Mouse (Mus musculus): ENCODE measurements at regions not wholly inside any gene's neighbourhood (a gene's known extent, or its start where the extent isn't known, plus 50 kb on each side); places are given as distances from the start of the nearest gene placed in this dataset.

- no peak for DNase-seq
Measured at GRCm38 (mm10) chr14:86441895-86442679, 698.9 kb downstream of the Diaph3 start.

DNA sequence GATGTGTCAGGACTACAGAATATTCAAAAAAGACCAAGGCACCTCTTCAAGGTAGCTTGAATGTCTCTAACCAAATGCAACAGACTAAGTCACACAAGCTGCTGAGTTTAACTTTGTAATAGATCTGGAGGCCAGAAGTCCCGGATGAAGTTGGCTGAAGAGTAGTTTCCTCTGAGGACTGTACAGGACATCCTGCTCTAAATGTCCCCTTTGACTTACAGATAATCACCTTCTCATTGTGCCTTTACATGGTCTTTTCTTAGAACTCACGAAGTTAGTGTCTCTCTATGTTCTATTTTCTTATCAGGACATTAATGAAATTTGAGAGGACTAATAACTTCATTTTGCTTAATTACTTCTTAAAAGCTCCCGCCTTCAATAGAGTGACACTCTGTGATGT, 703.7 kb downstream of the Diaph3 start:
- no peak for DNase-seq

DNA sequence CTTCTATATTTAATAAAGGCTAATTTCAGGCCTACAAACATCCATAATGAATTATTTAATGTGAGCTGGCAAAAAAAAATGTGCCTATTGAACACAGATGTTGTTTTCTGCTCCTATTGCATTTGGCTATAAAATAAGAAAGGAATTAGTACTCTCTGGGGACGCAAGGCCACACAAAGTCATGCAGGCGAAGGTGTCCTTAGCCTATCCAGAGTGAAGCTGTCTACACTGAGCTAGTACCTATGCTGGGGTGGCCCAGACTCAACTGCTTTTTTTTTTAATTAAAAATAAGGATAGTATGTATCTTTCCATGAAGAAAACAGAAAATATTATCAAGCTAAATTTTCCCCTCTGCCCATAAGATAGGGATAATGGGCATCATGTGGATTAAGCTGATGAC, 705.7 kb downstream of the Diaph3 start:
- DNase-seq = no peak

- no peak for DNase-seq
Measured at GRCm38 (mm10) chr14:86431215-86431816, 709.7 kb downstream of the Diaph3 start.

- no peak for DNase-seq
Measured at GRCm38 (mm10) chr14:86421881-86422280, 719.2 kb downstream of the Diaph3 start.

DNA sequence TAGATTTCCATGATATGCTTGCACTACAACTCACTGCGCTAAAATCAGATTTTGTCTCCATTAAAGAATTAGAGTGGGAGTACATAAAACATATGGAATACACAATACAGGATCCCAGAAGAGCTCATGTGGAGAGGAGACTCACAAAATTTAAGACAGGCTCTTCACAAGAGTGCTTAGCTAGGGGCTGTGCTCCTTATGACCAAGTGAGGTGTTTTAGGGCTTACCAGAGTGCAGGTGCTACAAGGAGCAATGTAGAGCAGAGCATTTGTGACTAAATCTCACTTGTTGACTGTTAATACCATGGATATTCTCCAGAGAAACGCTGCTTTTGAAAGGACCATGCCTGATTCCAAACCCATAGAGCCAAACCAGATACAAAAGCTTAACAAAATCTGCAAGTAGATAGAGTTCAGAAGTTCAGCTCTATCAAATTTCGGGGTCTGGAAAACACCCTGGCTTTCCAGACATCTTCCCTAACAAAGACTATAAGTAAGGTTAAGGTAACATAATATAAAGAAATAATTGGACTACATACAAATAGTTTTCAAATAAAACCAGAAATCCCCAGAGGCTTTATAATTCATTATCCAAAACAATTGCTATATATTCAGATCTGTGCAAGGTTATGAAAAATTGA, 721.0 kb downstream of the Diaph3 start:
- no peak for DNase-seq

DNA sequence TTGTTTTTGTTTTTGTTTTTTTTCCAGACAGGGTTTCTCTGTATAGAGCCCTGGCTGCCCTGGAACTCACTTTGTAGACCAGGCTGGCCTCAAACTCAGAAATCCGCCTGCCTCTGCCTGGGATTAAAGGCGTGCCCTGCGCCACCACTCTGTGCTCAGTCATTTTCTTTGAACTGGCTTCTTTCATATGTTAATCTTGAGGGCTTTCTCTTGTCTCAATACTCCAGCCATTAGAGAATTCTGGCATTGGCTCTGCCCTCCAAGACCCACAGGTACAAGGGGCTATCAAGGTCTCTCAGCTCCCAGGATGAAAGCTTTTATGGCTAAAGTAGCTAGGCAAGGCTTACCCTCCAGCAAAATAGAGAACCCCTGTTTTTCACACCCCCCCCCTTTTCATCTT, 744.2 kb downstream of the Diaph3 start:
- no peak for DNase-seq

DNA sequence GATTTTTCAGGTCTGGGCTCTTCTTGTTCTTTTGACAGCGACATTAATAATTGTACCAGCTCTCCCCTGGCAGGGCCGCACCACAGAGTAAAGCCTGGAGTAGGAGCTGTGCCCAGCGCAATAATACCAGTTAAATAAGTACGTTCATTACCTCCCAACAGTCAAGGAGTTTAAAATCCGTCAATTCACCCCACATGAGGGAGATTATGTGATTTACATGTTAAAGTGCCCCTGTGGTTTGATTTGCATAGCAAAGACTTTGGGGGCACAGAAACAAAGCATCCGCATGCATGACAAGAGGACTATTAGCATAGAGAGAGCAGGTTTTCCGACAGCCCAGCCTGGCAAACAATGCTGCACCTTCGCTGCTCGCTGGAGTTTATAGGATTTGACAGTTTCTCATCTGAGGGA, 745.1 kb downstream of the Diaph3 start:
- no peak for DNase-seq

GRCm38 (mm10) chr14:86395531-86395930, 745.5 kb downstream of the Diaph3 start:
- no peak for DNase-seq

GRCm38 (mm10) chr14:86395068-86395467, 746.0 kb downstream of the Diaph3 start:
- no peak for DNase-seq

GRCm38 (mm10) chr14:86385136-86385535, 755.9 kb downstream of the Diaph3 start:
- no peak for DNase-seq

GRCm38 (mm10) chr14:86365032-86365431, 776.0 kb downstream of the Diaph3 start:
- DNase-seq = no peak

DNA sequence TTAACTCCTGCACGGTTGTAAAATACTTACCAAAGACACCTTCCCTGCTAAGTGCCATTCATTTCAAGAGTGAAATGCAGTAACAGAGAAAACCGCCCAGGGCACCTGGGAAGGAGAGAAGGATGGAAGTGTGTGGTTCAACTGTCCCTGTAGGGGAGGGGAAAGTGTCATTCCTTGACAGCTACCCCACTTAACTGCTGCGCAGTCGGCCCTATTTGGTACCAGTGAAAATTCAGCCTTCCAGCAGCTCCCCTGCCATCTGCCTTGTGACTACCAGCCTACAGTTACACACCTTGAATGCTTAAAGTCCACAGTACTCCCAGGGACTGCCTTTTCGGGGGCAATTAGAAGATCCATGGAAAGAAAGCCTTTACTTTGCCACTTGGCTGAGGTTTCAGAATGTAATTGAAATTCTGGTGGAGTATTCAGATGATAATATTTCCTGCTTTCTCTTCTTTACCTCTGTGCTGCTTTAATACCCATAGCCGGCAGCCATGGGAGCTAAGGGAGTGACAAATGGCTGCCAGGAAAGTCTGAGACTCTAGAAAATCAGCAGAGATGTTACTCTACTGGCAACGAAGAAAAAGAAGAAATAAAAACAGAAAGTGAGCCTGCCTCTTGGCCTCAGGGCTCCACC, 780.5 kb downstream of the Diaph3 start:
- DNase-seq = no peak

GRCm38 (mm10) chr14:86358584-86358983, 782.5 kb downstream of the Diaph3 start:
- no peak for DNase-seq

DNA sequence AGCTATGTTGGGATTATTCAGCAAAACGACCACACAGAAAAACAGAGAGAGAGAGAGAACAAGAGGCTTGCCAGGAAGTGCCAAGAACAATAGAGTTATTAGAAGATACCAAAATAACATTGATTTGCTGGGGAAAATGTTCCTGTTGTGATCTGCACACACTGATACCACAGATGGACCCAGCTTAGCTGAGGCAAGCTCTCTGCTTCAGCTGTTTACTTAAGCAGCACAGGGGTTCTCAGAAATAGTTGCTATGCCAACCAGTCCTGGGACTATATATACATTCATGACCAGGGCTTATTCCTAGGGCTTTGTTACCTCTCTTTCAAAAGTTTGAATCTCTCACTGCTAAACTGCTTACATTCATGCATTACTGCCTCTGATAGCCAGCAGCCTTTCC, 790.5 kb downstream of the Diaph3 start:
- no peak for DNase-seq

DNA sequence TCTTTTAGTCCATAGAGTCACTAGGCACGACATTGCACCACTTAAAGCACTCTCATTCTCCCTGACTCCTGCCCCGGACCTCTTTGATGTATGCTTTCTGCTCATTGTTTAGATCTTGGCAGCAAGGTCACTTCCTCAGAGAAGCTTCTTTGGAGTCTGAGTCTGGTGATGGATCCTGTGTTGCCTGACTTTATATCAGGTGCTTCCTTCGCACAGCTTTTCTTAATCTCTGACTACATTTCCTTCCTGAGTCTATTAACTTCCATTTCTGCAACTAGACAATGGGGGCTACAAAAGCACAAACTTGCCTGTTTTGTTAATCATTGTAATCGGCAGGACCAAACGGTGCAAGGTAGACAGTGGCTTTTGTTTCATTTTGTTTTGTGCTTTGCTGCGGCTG, 802.0 kb downstream of the Diaph3 start:
- no peak for DNase-seq

GRCm38 (mm10) chr14:86337052-86337451, 804.0 kb downstream of the Diaph3 start:
- no peak for DNase-seq

GRCm38 (mm10) chr14:86335284-86335683, 805.8 kb downstream of the Diaph3 start:
- no peak for DNase-seq

DNA sequence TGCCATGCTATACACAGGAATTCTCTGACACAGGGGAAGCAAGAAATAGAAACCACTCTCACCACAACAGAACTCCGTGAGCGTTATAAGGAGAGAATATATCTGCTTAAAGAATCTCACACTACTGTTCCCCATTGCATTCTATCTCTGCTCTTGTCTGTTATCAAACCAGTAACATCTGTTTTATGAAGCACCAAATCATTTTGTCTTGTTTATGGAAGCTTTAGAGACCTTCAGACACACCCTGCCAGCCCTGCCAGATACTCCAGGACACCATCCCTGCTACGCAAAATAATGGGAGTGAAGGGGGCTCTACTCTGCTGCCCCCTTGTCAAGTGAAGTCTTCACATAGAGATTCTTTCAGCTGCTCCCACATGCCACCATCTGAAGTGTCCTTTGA, 811.9 kb downstream of the Diaph3 start:
- DNase-seq = no peak

- peak; percentile 13 for DNase-seq
Measured at GRCm38 (mm10) chr14:86327646-86328045, 813.4 kb downstream of the Diaph3 start.

DNA sequence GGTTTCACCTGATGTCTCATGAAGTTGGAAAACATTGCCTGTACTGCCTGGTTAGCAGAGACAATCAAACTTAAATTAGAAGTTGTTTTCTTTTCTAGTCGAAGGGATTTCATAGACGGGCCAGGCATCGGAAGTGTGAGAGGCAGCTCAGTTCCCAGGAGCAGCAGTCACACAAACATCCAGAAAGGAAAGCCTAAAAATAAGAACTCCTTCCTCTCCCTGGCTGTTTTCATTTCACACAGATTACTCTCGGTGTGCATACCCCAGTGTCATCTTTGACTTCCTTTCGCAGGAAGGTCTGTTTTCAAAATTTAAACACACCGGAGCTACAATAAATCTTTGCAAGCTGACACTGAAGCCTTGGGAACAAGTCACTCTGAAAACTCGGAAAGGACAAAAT, 818.7 kb downstream of the Diaph3 start:
- DNase-seq = no peak

DNA sequence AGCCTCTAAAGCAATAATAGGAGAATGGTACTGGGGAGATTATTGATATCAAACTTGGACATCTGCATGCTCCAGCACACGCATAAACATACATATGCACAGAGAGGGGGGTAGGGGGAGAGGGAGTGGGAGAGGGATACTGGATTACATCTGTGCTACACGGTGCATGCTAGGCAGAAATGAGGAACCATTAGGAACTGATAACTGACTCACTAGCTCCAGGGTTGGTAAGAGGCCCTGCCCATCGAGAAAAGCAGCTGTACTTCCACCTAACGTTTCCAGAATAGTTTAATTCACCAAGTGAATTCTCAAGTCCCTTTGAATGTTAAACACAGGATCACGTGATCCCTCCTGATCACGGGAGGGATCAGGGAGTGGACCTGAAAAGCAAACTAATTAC, 825.1 kb downstream of the Diaph3 start:
- no peak for DNase-seq

- no peak for DNase-seq
Measured at GRCm38 (mm10) chr14:86308949-86309543, 832.0 kb downstream of the Diaph3 start.
